Comparison of ENCODE assay signal across 13 mouse cellular contexts in genomic region chr5:31589711-31590319, GRCm38 (mm10). TPM values are rescaled to one million over a fixed set of nuclear protein-coding genes. Genes with fewer than 3 reads are reported as not detected.
DNase-seq lines count a peak whose midpoint lies in the region; ATAC-seq and TF ChIP-seq lines count a peak whose summit lies in the region.
"Had no signal": no experiment of that assay in that cellular context is flagged by ENCODE, and none has a peak within 500 bp of the region (broad histone marks: within the 10 kb centered on the region; RNA-seq: fewer than 3 reads in every experiment).

No protein-coding gene starts in this region.

- peak; percentile 59 for ATAC-seq in intestine, embryonic 15.5 days
- ATAC-seq in intestine, embryonic 16.5 days: no peak
- ATAC-seq: lung, postnatal 0 days; midbrain, embryonic 15.5 days had no signal

- peak; percentile 45 to 52 for DNase-seq in right cerebral cortex, adult 2 months (ENCODE audit: low spot score in 2 of 2)
- no peak for DNase-seq in right cerebral cortex, postnatal 14 days
- peak; percentile 65 for DNase-seq in limb, embryonic 10.5 days (ENCODE audit: low spot score)
- no peak for DNase-seq in thymus, adult 2 months
- no peak for DNase-seq in adrenal gland, postnatal 4 days (ENCODE audit: low spot score in 2 of 2)
- DNase-seq: gastrocnemius, postnatal 10 days; kidney, postnatal 25 days had no signal

- TF ChIP-seq CTCF in thymus, adult 2 months (IDR thresholded peaks at IDR 0.05; ENCODE audit: borderline replicate concordance, control insufficient read depth, extremely low read depth, insufficient read depth, low read length, poor library complexity): no peak

- TF ChIP-seq POLR2A in thymus, adult 2 months (IDR thresholded peaks at IDR 0.05; ENCODE audit: control insufficient read depth, extremely low read depth, insufficient read depth, low read length, poor library complexity): no peak

- no peaks in the 10 kb centered on the region for H3K27me3 ChIP-seq in intestine, embryonic 15.5 days (replicated peaks)
- no peaks in the 10 kb centered on the region for H3K27me3 ChIP-seq in intestine, embryonic 16.5 days (replicated peaks; ENCODE audit: control insufficient read depth, insufficient read depth, low read length)
- H3K27me3 ChIP-seq in limb, embryonic 10.5 days (ENCODE audit: low read depth, poor library complexity, severe bottlenecking): no peaks in the 10 kb centered on the region
- H3K27me3 ChIP-seq in thymus, adult 2 months (ENCODE audit: control insufficient read depth, insufficient read depth, low read length): no peaks in the 10 kb centered on the region
- H3K27me3 ChIP-seq: embryonic facial prominence, embryonic 12.5 days; limb, embryonic 12.5 days; midbrain, embryonic 15.5 days had no signal

- 70% methylated on average over 14 of the region's 14 CpGs for WGBS in intestine, embryonic 15.5 days
- WGBS in intestine, embryonic 16.5 days: 61% methylated on average over 14 of the region's 14 CpGs
- WGBS in limb, embryonic 10.5 days: 35% methylated on average over 14 of the region's 14 CpGs
- 94% methylated on average over 14 of the region's 14 CpGs for WGBS in thymus, adult 2 months

- no peaks in the 10 kb centered on the region for H3K9me3 ChIP-seq in intestine, embryonic 15.5 days
- H3K9me3 ChIP-seq in intestine, embryonic 16.5 days (ENCODE audit: control insufficient read depth, low read length): no peaks in the 10 kb centered on the region
- no peaks in the 10 kb centered on the region for H3K9me3 ChIP-seq in limb, embryonic 10.5 days (replicated peaks)
- H3K9me3 ChIP-seq: embryonic facial prominence, embryonic 12.5 days; midbrain, embryonic 15.5 days had no signal

- no peak overlapping the region for H3K4me2 ChIP-seq in intestine, embryonic 15.5 days (replicated peaks)
- no peak overlapping the region for H3K4me2 ChIP-seq in intestine, embryonic 16.5 days (ENCODE audit: low read depth, low read length)
- H3K4me2 ChIP-seq: embryonic facial prominence, embryonic 12.5 days; limb, embryonic 12.5 days; midbrain, embryonic 15.5 days had no signal

- no peak overlapping the region for H3K4me3 ChIP-seq in intestine, embryonic 15.5 days (replicated peaks)
- H3K4me3 ChIP-seq in intestine, embryonic 16.5 days (ENCODE audit: low read length): no peak overlapping the region
- H3K4me3 ChIP-seq in limb, embryonic 10.5 days: 0 out of 2 replicates have a peak overlapping the region, but pooled peaks have one; percentile 17
- no peak overlapping the region for H3K4me3 ChIP-seq in thymus, adult 2 months (ENCODE audit: control insufficient read depth, insufficient read depth, low read length)
- H3K4me3 ChIP-seq: embryonic facial prominence, embryonic 12.5 days; limb, embryonic 12.5 days; midbrain, embryonic 15.5 days had no signal

- H3K4me1 ChIP-seq in intestine, embryonic 15.5 days (replicated peaks): no peaks in the 10 kb centered on the region
- H3K4me1 ChIP-seq in intestine, embryonic 16.5 days (ENCODE audit: control insufficient read depth, insufficient read depth, low read length): no peaks in the 10 kb centered on the region
- peaks cover 33% of the 10 kb centered on the region for H3K4me1 ChIP-seq in limb, embryonic 10.5 days
- no peaks in the 10 kb centered on the region for H3K4me1 ChIP-seq in thymus, adult 2 months (replicated peaks; ENCODE audit: control insufficient read depth, insufficient read depth, low read length)
- H3K4me1 ChIP-seq: embryonic facial prominence, embryonic 12.5 days; midbrain, embryonic 15.5 days had no signal

- H3K27ac ChIP-seq in intestine, embryonic 15.5 days: no peak overlapping the region
- no peak overlapping the region for H3K27ac ChIP-seq in intestine, embryonic 16.5 days (ENCODE audit: low read length)
- H3K27ac ChIP-seq in limb, embryonic 10.5 days: peak overlapping the region; percentile 83
- H3K27ac ChIP-seq in thymus, adult 2 months (ENCODE audit: control insufficient read depth, insufficient read depth, low read length): no peak overlapping the region
- H3K27ac ChIP-seq: embryonic facial prominence, embryonic 12.5 days; limb, embryonic 12.5 days; midbrain, embryonic 15.5 days had no signal

- H3K36me3 ChIP-seq in intestine, embryonic 15.5 days: no peaks in the 10 kb centered on the region
- no peaks in the 10 kb centered on the region for H3K36me3 ChIP-seq in intestine, embryonic 16.5 days (ENCODE audit: control insufficient read depth, insufficient read depth, low read length)
- no peaks in the 10 kb centered on the region for H3K36me3 ChIP-seq in limb, embryonic 10.5 days
- no peaks in the 10 kb centered on the region for H3K36me3 ChIP-seq in thymus, adult 2 months (ENCODE audit: control insufficient read depth, insufficient read depth, low read length)
- H3K36me3 ChIP-seq: embryonic facial prominence, embryonic 12.5 days; limb, embryonic 12.5 days; midbrain, embryonic 15.5 days had no signal

- H3K9ac ChIP-seq in intestine, embryonic 15.5 days: no peak overlapping the region
- H3K9ac ChIP-seq in intestine, embryonic 16.5 days (ENCODE audit: low read depth, low read length): no peak overlapping the region
- H3K9ac ChIP-seq: embryonic facial prominence, embryonic 12.5 days; limb, embryonic 12.5 days; midbrain, embryonic 15.5 days had no signal

RNA-seq across cellular contexts. Expression of gene Mrpl33, which starts 6.9 kb away (rescaled TPM):
- 321 and 322 TPM in 2 replicates for polyA plus RNA-seq in intestine, embryonic 15.5 days (2015; fragmentation: Nextera tagmentation; extraction: Ambion mirVana)
- 277 and 288 TPM in 2 replicates for polyA plus RNA-seq in intestine, embryonic 16.5 days (2015; fragmentation: Nextera tagmentation; extraction: Ambion mirVana)
- 254 and 274 TPM in 2 replicates for polyA plus RNA-seq in limb, embryonic 10.5 days (2016; fragmentation: Nextera tagmentation; extraction: Ambion mirVana)
- 23.1 and 27.6 TPM in 2 replicates for polyA plus RNA-seq in thymus, adult 2 months (2012; rRNA removed)
- total RNA-seq in adrenal gland, postnatal 4 days (2021): 100 to 1,000 TPM; 262 to 270 TPM

Comparison
In these comparisons a context has a peak if more than half of its experiments do, and no peak if none do; other contexts are left out.
1. DNase-seq: peak in right cerebral cortex, adult 2 months (2 of 2) and limb, embryonic 10.5 days (single experiment); none in right cerebral cortex, postnatal 14 days (single experiment), thymus, adult 2 months (single experiment) and adrenal gland, postnatal 4 days (0 of 2).